Mouse (Mus musculus): Measurements from ENCODE around the gene Ralbp1. TPM values are rescaled to one million over a fixed set of nuclear protein-coding genes. Genes with fewer than 3 reads are reported as not detected.

Ralbp1 gene
- polyA plus RNA-seq, 2 experiments = 15.7 to 36.0 TPM

GRCm38 (mm10) chr17:65813763-65814162 is 71.8 kb downstream of the Ralbp1 start:
- H3K27me3 ChIP-seq (ENCODE audit: control insufficient read depth, insufficient read depth, low read length) = no peaks in the 10 kb centered on the region
- H3K27ac ChIP-seq = no peak overlapping the region
- peaks cover 18% of the 10 kb centered on the region for H3K36me3 ChIP-seq (replicated peaks; ENCODE audit: control insufficient read depth, insufficient read depth, low read depth)
- no peaks in the 10 kb centered on the region for H3K4me1 ChIP-seq (replicated peaks; ENCODE audit: control insufficient read depth in 2 of 2, insufficient read depth in 2 of 2, low read length in 1 of 2)
- TF ChIP-seq EP300 (IDR thresholded peaks at IDR 0.05; ENCODE audit: low read depth) = no peak
- TF ChIP-seq CTCF (IDR thresholded peaks at IDR 0.05; ENCODE audit: low read depth) = no peak
- H3K4me2 ChIP-seq (ENCODE audit: low read depth) = no peak overlapping the region
- H3K9me3 ChIP-seq (ENCODE audit: control insufficient read depth, low read length) = no peaks in the 10 kb centered on the region
- ATAC-seq (ENCODE audit: insufficient read depth) = no peak
- 73% methylated on average over 8 of the region's 8 CpGs for WGBS (ENCODE audit: insufficient replicate concordance)
- H3K4me3 ChIP-seq (ENCODE audit: insufficient read depth in 1 of 2, low read depth in 2 of 2, low read length in 2 of 2) = no peak overlapping the region
- DNase-seq (ENCODE audit: low read depth in 3 of 3, low spot score in 3 of 3) = no peak
- no peak overlapping the region for H3K9ac ChIP-seq (replicated peaks)

GRCm38 (mm10) chr17:65811032-65811431 is 74.6 kb downstream of the Ralbp1 start:
- DNase-seq (ENCODE audit: low read depth in 3 of 3, low spot score in 3 of 3) (no peak), ATAC-seq (ENCODE audit: insufficient read depth) (no peak)
- H3K27me3 ChIP-seq (ENCODE audit: control insufficient read depth, insufficient read depth, low read length) = no peaks in the 10 kb centered on the region
- no peak overlapping the region for H3K4me3 ChIP-seq (ENCODE audit: insufficient read depth in 1 of 2, low read depth in 2 of 2, low read length in 2 of 2)
- 76% methylated on average over 5 of the region's 5 CpGs for WGBS (ENCODE audit: insufficient replicate concordance)
- H3K4me1 ChIP-seq (replicated peaks; ENCODE audit: control insufficient read depth in 2 of 2, insufficient read depth in 2 of 2, low read length in 1 of 2) = no peaks in the 10 kb centered on the region
- H3K36me3 ChIP-seq (replicated peaks; ENCODE audit: control insufficient read depth, insufficient read depth, low read depth) = peaks cover 13% of the 10 kb centered on the region
- H3K27ac ChIP-seq = no peak overlapping the region
- no peaks in the 10 kb centered on the region for H3K9me3 ChIP-seq (ENCODE audit: control insufficient read depth, low read length)
- H3K9ac ChIP-seq (replicated peaks) = no peak overlapping the region
- TF ChIP-seq CTCF (IDR thresholded peaks at IDR 0.05; ENCODE audit: low read depth) (no peak), EP300 (IDR thresholded peaks at IDR 0.05; ENCODE audit: low read depth) (no peak)
- H3K4me2 ChIP-seq (ENCODE audit: low read depth) = no peak overlapping the region

- Histone ChIP-seq H3K9ac (replicated peaks) (no peak overlapping the region), H3K27me3 (ENCODE audit: control insufficient read depth, insufficient read depth, low read length) (no peaks in the 10 kb centered on the region), H3K27ac (no peak overlapping the region), H3K4me3 (ENCODE audit: insufficient read depth in 1 of 2, low read depth in 2 of 2, low read length in 2 of 2) (no peak overlapping the region), H3K4me1 (replicated peaks; ENCODE audit: control insufficient read depth in 2 of 2, insufficient read depth in 2 of 2, low read length in 1 of 2) (no peaks in the 10 kb centered on the region), H3K9me3 (ENCODE audit: control insufficient read depth, low read length) (no peaks in the 10 kb centered on the region), H3K4me2 (ENCODE audit: low read depth) (no peak overlapping the region), H3K36me3 (replicated peaks; ENCODE audit: control insufficient read depth, insufficient read depth, low read depth) (peaks cover 5% of the 10 kb centered on the region)
- WGBS (ENCODE audit: insufficient replicate concordance) = 66% methylated on average over 2 of the region's 2 CpGs
- ATAC-seq (ENCODE audit: insufficient read depth) = no peak
- no peak for TF ChIP-seq CTCF (IDR thresholded peaks at IDR 0.05; ENCODE audit: low read depth)
- TF ChIP-seq EP300 (IDR thresholded peaks at IDR 0.05; ENCODE audit: low read depth) = no peak
- DNase-seq (ENCODE audit: low read depth in 3 of 3, low spot score in 3 of 3) = no peak
Observed at GRCm38 (mm10) chr17:65806416-65806815, 79.2 kb downstream of the Ralbp1 start.

- H3K36me3 ChIP-seq (replicated peaks; ENCODE audit: control insufficient read depth, insufficient read depth, low read depth) = peaks cover 2% of the 10 kb centered on the region
- TF ChIP-seq CTCF (IDR thresholded peaks at IDR 0.05; ENCODE audit: low read depth) (no peak), EP300 (IDR thresholded peaks at IDR 0.05; ENCODE audit: low read depth) (no peak)
- H3K27ac ChIP-seq = no peak overlapping the region
- H3K9ac ChIP-seq (replicated peaks) = no peak overlapping the region
- no peak for DNase-seq (ENCODE audit: low read depth in 3 of 3, low spot score in 3 of 3)
- H3K4me3 ChIP-seq (ENCODE audit: insufficient read depth in 1 of 2, low read depth in 2 of 2, low read length in 2 of 2) = no peak overlapping the region
- ATAC-seq (ENCODE audit: insufficient read depth) = no peak
- H3K27me3 ChIP-seq (ENCODE audit: control insufficient read depth, insufficient read depth, low read length) = no peaks in the 10 kb centered on the region
- H3K4me1 ChIP-seq (replicated peaks; ENCODE audit: control insufficient read depth in 2 of 2, insufficient read depth in 2 of 2, low read length in 1 of 2) = no peaks in the 10 kb centered on the region
- no peaks in the 10 kb centered on the region for H3K9me3 ChIP-seq (ENCODE audit: control insufficient read depth, low read length)
- 67% methylated on average over 4 of the region's 4 CpGs for WGBS (ENCODE audit: insufficient replicate concordance)
- no peak overlapping the region for H3K4me2 ChIP-seq (ENCODE audit: low read depth)
Observed at GRCm38 (mm10) chr17:65805966-65806365, 79.6 kb downstream of the Ralbp1 start.

- peaks cover 0 to 10% of the 10 kb centered on the region in 2 experiments; a peak in 2 of 4 replicates for H3K4me1 ChIP-seq (replicated peaks; ENCODE audit: control insufficient read depth in 2 of 2, insufficient read depth in 2 of 2, low read length in 1 of 2)
- H3K27me3 ChIP-seq (ENCODE audit: control insufficient read depth, insufficient read depth, low read length) = no peaks in the 10 kb centered on the region
- no peak overlapping the region for H3K27ac ChIP-seq
- WGBS (ENCODE audit: insufficient replicate concordance) = 76% methylated on average over 4 of the region's 4 CpGs
- H3K36me3 ChIP-seq (replicated peaks; ENCODE audit: control insufficient read depth, insufficient read depth, low read depth) = no peaks in the 10 kb centered on the region; the same call in 1 of the 2 replicates
- no peak overlapping the region for H3K9ac ChIP-seq (replicated peaks)
- DNase-seq (ENCODE audit: low read depth in 3 of 3, low spot score in 3 of 3) = no peak
- H3K9me3 ChIP-seq (ENCODE audit: control insufficient read depth, low read length) = no peaks in the 10 kb centered on the region
- no peak for ATAC-seq (ENCODE audit: insufficient read depth)
- no peak overlapping the region for H3K4me2 ChIP-seq (ENCODE audit: low read depth)
- TF ChIP-seq EP300 (IDR thresholded peaks at IDR 0.05; ENCODE audit: low read depth) = no peak
- no peak for TF ChIP-seq CTCF (IDR thresholded peaks at IDR 0.05; ENCODE audit: low read depth)
- no peak overlapping the region for H3K4me3 ChIP-seq (ENCODE audit: insufficient read depth in 1 of 2, low read depth in 2 of 2, low read length in 2 of 2)
Observed at GRCm38 (mm10) chr17:65802026-65802425, 83.6 kb downstream of the Ralbp1 start.
